Mouse (Mus musculus) ES-E14 (cell line): ENCODE measurements at regions not wholly inside any gene's neighbourhood (a gene's known extent, or its start where the extent isn't known, plus 50 kb on each side); places are given as distances from the start of the nearest gene placed in this dataset.

ENCODE experiments used
- DNase-seq: peaks from one replicate; pipeline ENCODE4 v3.0.0-alpha.2; 2013; ENCODE audit warnings: low read depth, low spot score
- H3K27ac ChIP-seq: 2 replicates; pipeline ENCODE4 v1.5.1; 2012; ENCODE audit warnings: low read depth, mild to moderate bottlenecking, low read length, moderate library complexity, mixed read lengths; ENCODE audit not compliant: poor library complexity, insufficient read depth, severe bottlenecking
- H3K36me3 ChIP-seq: 2 replicates; pipeline ENCODE4 v1.6.1; 2012; ENCODE audit warnings: mild to moderate bottlenecking, low read length, moderate library complexity, mixed read lengths; ENCODE audit not compliant: control insufficient read depth, poor library complexity, insufficient read depth, severe bottlenecking
- H3K4me1 ChIP-seq, 2 experiments: fragments of 150-350 bp in 1 of 2; sonication (generic) in 1 of 2; 2 replicates each; pipeline ENCODE4 v1.6.1; 2012; ENCODE audit warnings: low read length in 2 of 2, mild to moderate bottlenecking in 1 of 2, mixed read lengths in 1 of 2; ENCODE audit not compliant: control insufficient read depth in 2 of 2, insufficient read depth in 2 of 2, poor library complexity in 1 of 2
- H3K4me3 ChIP-seq, 2 experiments: fragments of 150-350 bp in 1 of 2; sonication (generic) in 1 of 2; 2 replicates each; pipeline ENCODE4 v1.5.1; 2012; ENCODE audit warnings: low read length in 2 of 2, low read depth in 1 of 2, mild to moderate bottlenecking in 1 of 2, mixed read lengths in 1 of 2; ENCODE audit not compliant: insufficient read depth in 1 of 2, poor library complexity in 1 of 2, severe bottlenecking in 1 of 2
- H3K9ac ChIP-seq: 2 replicates; pipeline ENCODE4 v1.6.1; 2012; ENCODE audit warnings: low read depth, mild to moderate bottlenecking, low read length, mixed read lengths; ENCODE audit not compliant: poor library complexity, insufficient read depth, severe bottlenecking
- H3K9me3 ChIP-seq: fragments of 150-350 bp; sonication (generic); 2 replicates; pipeline ENCODE4 v1.6.1; 2012; ENCODE audit warnings: low read depth, mild to moderate bottlenecking, low read length; ENCODE audit not compliant: control insufficient read depth, insufficient read depth
- CHD2 ChIP-seq: IDR thresholded peaks from 2 replicates; pipeline ENCODE4 v1.6.1; 2014; ENCODE audit warnings: mild to moderate bottlenecking, low read depth, low read length, inconsistent platforms
- HCFC1 ChIP-seq: IDR thresholded peaks from 2 replicates; pipeline ENCODE4 v1.6.1; 2012; ENCODE audit warnings: low read length, inconsistent platforms, borderline replicate concordance; ENCODE audit not compliant: insufficient read depth
- MAFK ChIP-seq: IDR thresholded peaks from 2 replicates; pipeline ENCODE4 v1.6.1; 2014; ENCODE audit warnings: mild to moderate bottlenecking, low read depth, low read length, inconsistent platforms; ENCODE audit not compliant: insufficient read depth
- ZC3H11A ChIP-seq: IDR thresholded peaks from 2 replicates; pipeline ENCODE4 v1.6.1; 2012; ENCODE audit warnings: low read depth, mild to moderate bottlenecking, inconsistent platforms, low read length, borderline replicate concordance
- ZNF384 ChIP-seq: IDR thresholded peaks from 2 replicates; pipeline ENCODE4 v1.6.1; 2012; ENCODE audit warnings: low read depth, low read length, inconsistent platforms
- in situ Hi-C, 2 experiments: fragments of 600-800 bp; cut with MboI; formaldehyde crosslinking; loops; one replicate each; pipeline ENCODE4 v1.15.1; 2025; ENCODE audit warnings: low sequenced_read_pairs in 2 of 2, inconsistent platforms in 1 of 2; ENCODE audit not compliant: unreplicated experiment in 2 of 2

DNA sequence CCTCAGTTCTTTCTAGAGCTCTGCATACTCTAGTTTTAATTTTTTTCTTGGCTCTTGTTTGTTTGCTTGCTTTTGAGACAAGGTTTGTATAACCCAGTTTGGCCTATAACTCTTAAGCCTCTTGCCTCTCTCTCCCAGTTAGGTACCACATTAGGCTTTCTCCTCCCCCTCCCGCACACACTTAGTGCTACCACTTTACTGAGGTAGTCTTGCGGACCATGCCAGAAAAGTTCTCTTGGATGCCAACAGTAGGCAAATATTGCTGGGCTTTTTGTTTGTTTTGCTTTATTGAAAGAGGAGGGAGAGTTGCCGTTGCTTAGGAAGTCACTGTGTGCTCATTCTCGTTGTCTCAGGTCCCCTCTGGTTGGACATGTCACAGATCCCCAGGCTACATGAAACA, 259.4 kb upstream of the Sall1 start:
- no peak overlapping the region for H3K27ac ChIP-seq
- in situ Hi-C loops = no loop called here
- no peaks in the 10 kb centered on the region for H3K9me3 ChIP-seq

DNA sequence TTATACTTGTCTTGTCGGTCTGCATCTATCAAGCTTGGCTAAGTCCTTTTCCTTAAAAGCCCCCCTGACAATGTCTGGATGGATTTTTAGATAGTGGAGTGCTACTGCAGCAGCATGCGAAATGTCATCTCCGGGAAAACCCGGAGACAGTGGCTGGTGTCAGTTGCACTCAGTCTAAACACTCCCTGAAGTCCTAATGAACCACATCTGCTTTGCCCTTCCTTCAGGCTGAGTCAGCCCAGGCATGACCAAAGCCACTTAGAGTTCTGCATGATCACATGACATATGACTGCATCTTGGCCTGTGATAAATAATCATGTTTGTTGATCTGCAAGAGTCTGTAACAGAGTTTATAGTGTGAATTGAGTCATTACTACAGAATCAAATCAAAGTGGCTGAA, 255.7 kb upstream of the Sall1 start:
- Histone ChIP-seq H3K4me1 (no peaks in the 10 kb centered on the region), H3K36me3 (no peaks in the 10 kb centered on the region), H3K9me3 (no peaks in the 10 kb centered on the region), H3K4me3 (no peak overlapping the region), H3K27ac (no peak overlapping the region), H3K9ac (no peak overlapping the region)
- TF ChIP-seq CHD2 (no peak), HCFC1 (no peak), ZNF384 (no peak), ZC3H11A (no peak)
- in situ Hi-C loops = no loop called here
- no peak for DNase-seq

More for the DNA sequence above, 259.4 kb upstream of the Sall1 start:
- Histone ChIP-seq H3K4me1 (no peaks in the 10 kb centered on the region), H3K36me3 (no peaks in the 10 kb centered on the region), H3K4me3 (no peak overlapping the region), H3K9ac (no peak overlapping the region)
- TF ChIP-seq ZC3H11A (no peak), ZNF384 (no peak), HCFC1 (no peak), MAFK (no peak)
- no peak for DNase-seq

DNA sequence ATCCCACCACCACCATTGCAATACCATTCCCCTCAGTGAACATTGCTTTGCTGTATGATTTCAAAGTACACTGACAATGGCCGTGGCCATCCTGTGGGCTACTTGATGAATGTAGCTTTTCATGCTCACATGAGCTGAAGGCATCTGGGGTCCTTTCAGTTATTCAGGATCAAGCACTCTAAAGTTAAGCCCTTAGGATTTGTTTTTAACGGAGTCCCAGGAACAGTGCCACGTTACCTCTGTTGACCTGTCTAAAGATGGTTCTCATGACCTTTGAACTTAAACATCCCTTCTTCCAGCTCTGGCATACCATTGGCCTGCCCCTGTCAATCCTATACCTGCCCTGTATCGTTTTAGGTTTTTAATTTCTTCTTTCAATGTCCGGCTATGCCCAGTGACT, 251.7 kb upstream of the Sall1 start:
- H3K9ac ChIP-seq = no peak overlapping the region
- in situ Hi-C loops = no loop called here
- H3K27ac ChIP-seq = no peak overlapping the region
- H3K9me3 ChIP-seq = no peaks in the 10 kb centered on the region
- no peak for DNase-seq
- H3K4me3 ChIP-seq = no peak overlapping the region
- no peaks in the 10 kb centered on the region for H3K36me3 ChIP-seq
- no peak for TF ChIP-seq ZC3H11A
- no peaks in the 10 kb centered on the region for H3K4me1 ChIP-seq

DNA sequence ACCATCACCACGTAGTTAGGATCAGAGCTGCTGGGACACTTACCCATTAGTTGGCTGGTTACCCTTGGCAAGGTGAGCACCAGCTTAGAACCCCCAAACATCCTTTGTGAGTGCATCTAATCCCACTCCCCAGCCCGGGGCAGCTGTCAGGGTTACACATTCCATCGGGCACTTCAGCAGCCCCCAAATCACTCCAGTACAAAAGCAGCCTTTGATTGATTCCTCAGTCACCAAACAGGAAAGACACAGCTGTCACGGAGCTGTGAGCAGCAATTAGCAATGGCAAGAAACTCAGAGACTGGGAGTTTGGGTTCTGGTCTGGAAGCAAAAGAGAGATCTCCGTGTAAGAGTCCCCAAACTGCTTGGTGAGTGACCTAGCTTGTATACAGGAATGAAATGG, 245.1 kb upstream of the Sall1 start:
- Histone ChIP-seq H3K27ac (no peak overlapping the region), H3K9ac (no peak overlapping the region), H3K9me3 (no peaks in the 10 kb centered on the region), H3K4me3 (no peak overlapping the region), H3K4me1 (no peaks in the 10 kb centered on the region), H3K36me3 (no peaks in the 10 kb centered on the region)
- DNase-seq = no peak
- in situ Hi-C loops = no loop called here
- TF ChIP-seq ZC3H11A (no peak), MAFK (no peak), CHD2 (no peak), HCFC1 (no peak), ZNF384 (no peak)

DNA sequence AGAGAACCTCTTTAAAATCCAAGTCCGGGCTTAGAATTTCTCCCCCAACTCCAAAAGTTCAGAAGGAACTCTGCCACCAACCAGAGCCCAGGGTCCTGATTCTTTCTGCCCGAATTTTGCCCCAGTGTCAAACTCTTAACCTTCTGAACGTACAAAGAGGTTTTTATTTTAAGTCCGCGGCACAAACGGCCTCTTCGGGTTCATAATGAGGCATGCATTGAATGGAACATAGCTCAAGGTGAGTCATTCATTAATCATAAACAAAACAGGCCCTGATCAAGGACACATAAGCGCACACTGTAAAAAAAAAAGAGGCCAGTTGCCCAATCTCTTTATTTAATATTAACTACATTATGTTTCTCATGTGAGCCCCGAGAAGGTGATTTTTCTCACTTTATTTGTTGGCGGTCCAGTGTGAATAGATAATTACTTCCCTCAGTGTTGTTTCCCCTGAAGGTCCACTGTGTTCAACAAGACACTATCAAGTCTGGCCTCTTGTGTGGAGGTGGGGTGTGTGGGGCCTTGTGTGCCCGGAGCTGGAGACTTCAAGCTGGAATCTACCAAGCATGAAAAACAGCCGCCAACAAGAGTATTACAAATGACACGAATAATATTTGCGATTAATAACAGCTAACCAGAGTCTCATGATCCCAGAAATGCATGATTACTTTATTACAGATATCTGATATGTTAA, 241.1 kb upstream of the Sall1 start:
- Histone ChIP-seq H3K27ac (no peak overlapping the region), H3K36me3 (no peaks in the 10 kb centered on the region), H3K4me3 (no peak overlapping the region), H3K9me3 (no peaks in the 10 kb centered on the region), H3K4me1 (no peaks in the 10 kb centered on the region), H3K9ac (no peak overlapping the region)
- no peak for DNase-seq
- no peak for TF ChIP-seq CHD2
- TF ChIP-seq MAFK = no peak
- no peak for TF ChIP-seq HCFC1
- TF ChIP-seq ZC3H11A = no peak
- in situ Hi-C loops = no loop called here
